In the genomic region with DNA sequence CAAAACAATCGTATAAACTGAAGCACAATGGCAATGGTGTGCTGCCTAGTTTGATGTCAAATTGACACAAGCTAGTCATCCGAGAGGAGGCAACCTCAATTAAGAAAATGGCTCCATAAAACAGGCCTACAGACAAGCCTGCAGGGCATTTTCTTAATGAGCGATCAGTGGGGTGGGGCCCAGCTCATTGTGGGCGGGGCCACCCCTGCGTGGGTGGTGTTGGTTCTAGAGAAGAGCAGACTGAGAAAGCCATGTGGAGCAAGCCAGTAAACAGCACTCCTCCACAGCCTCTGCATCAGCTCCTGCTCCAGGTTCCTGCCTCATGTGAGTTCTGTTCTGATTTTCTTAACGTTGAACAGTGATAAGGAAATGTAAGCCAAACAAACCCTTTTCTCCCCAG, we compare ENCODE assay signal across 35 mouse cellular contexts. TPM values are rescaled to one million over a fixed set of nuclear protein-coding genes. Genes with fewer than 3 reads are reported as not detected.
DNase-seq lines count a peak whose midpoint lies in the region; ATAC-seq and TF ChIP-seq lines count a peak whose summit lies in the region.
"Had no signal": no experiment of that assay in that cellular context is flagged by ENCODE, and none has a peak within 500 bp of the region (broad histone marks: within the 10 kb centered on the region; RNA-seq: fewer than 3 reads in every experiment).

No protein-coding gene starts in this region.

- peak overlapping the region; percentile 13 for H3K4me3 ChIP-seq in E14TG2a.4 (replicated peaks; ENCODE audit: low read length)
- no peak overlapping the region for H3K4me3 ChIP-seq in forebrain, postnatal 0 days (ENCODE audit: low read depth, low read length)
- H3K4me3 ChIP-seq: embryonic facial prominence, embryonic 13.5 days; erythroblast, embryonic 14.5 days; forebrain, embryonic 12.5 days; left cerebral cortex, adult 2 months; limb, embryonic 12.5 days; liver, embryonic 13.5 days; midbrain, embryonic 10.5 days; midbrain, embryonic 15.5 days had no signal

- TF ChIP-seq CTCF in E14TG2a.4 (conservative IDR thresholded peaks at IDR 0.05; ENCODE audit: low read length), result no peak
- TF ChIP-seq CTCF in forebrain, postnatal 0 days (IDR thresholded peaks at IDR 0.05; ENCODE audit: low read depth), result no peak

- H3K27ac ChIP-seq in forebrain, postnatal 0 days (ENCODE audit: low read depth, low read length), result no peak overlapping the region
- H3K27ac ChIP-seq: embryonic facial prominence, embryonic 13.5 days; forebrain, embryonic 12.5 days; hindbrain, postnatal 0 days; left cerebral cortex, adult 2 months; limb, embryonic 12.5 days; liver, embryonic 13.5 days; macrophage; midbrain, embryonic 10.5 days; midbrain, embryonic 15.5 days had no signal

- ATAC-seq in erythroid progenitor cell, adult 5-6 weeks (replicated peaks; ENCODE audit: low FRiP score, poor library complexity, severe bottlenecking), result peak; percentile 54; the same call in 1 of the 2 replicates
- no peak for ATAC-seq in forebrain, postnatal 0 days
- ATAC-seq: activated CD4-positive, CD25-positive, alpha-beta regulatory T cell, adult 4 months; hindbrain, postnatal 0 days; intestine, embryonic 16.5 days; midbrain, embryonic 15.5 days; Patski had no signal

- peaks cover 15% of the 10 kb centered on the region for H3K27me3 ChIP-seq in E14TG2a.4 (ENCODE audit: insufficient read depth, low read length)
- H3K27me3 ChIP-seq in forebrain, postnatal 0 days (ENCODE audit: insufficient read depth, low read length), result no peaks in the 10 kb centered on the region
- H3K27me3 ChIP-seq: midbrain, embryonic 15.5 days; Patski had no signal

- no peak overlapping the region for H3K9ac ChIP-seq in forebrain, postnatal 0 days
- H3K9ac ChIP-seq: embryonic facial prominence, embryonic 13.5 days; forebrain, embryonic 12.5 days; limb, embryonic 12.5 days; liver, embryonic 13.5 days; midbrain, embryonic 15.5 days had no signal

- DNase-seq in A20 (ENCODE audit: low read depth, low spot score) (peak; percentile 24), R1 (ENCODE audit: low read depth, low spot score) (peak; percentile 76)
- DNase-seq in forebrain, postnatal 0 days, result no peak
- no peak for DNase-seq in heart, adult 11 months
- no peak for DNase-seq in heart, postnatal 4 days
- DNase-seq: adrenal gland, adult 2 months; adrenal gland, postnatal 36 days; cerebellum, adult 9-10 months; cerebellum, postnatal 36 days; embryo, embryonic 11 days; gastrocnemius, postnatal 10 days; heart, postnatal 14 days; kidney, adult 9 months; kidney, postnatal 10 days; liver, embryonic 13.5 days; lung, adult 2 months; lung, postnatal 10 days; right cerebral cortex, adult 18-20 months; right cerebral cortex, postnatal 4 days; thymus, adult 2 months; thymus, postnatal 36 days had no signal

- no peaks in the 10 kb centered on the region for H3K9me3 ChIP-seq in E14TG2a.4 (ENCODE audit: low read length)
- no peaks in the 10 kb centered on the region for H3K9me3 ChIP-seq in forebrain, postnatal 0 days (ENCODE audit: low read length)
- H3K9me3 ChIP-seq: embryonic facial prominence, embryonic 13.5 days; forebrain, embryonic 12.5 days; limb, embryonic 12.5 days; liver, embryonic 13.5 days; midbrain, embryonic 10.5 days; midbrain, embryonic 15.5 days had no signal

- peaks cover 82% of the 10 kb centered on the region for H3K4me1 ChIP-seq in E14TG2a.4 (replicated peaks; ENCODE audit: low read depth, low read length)
- H3K4me1 ChIP-seq in forebrain, postnatal 0 days (ENCODE audit: insufficient read depth), result no peaks in the 10 kb centered on the region
- H3K4me1 ChIP-seq: embryonic facial prominence, embryonic 13.5 days; forebrain, embryonic 12.5 days; limb, embryonic 12.5 days; midbrain, embryonic 15.5 days had no signal

- H3K36me3 ChIP-seq in E14TG2a.4 (ENCODE audit: insufficient read depth, low read length), result no peaks in the 10 kb centered on the region
- no peaks in the 10 kb centered on the region for H3K36me3 ChIP-seq in forebrain, postnatal 0 days (ENCODE audit: insufficient read depth)
- H3K36me3 ChIP-seq: embryonic facial prominence, embryonic 13.5 days; forebrain, embryonic 12.5 days; limb, embryonic 12.5 days; liver, embryonic 13.5 days; midbrain, embryonic 10.5 days; midbrain, embryonic 15.5 days had no signal

- H3K4me2 ChIP-seq in forebrain, postnatal 0 days (ENCODE audit: low read depth), result no peak overlapping the region
- H3K4me2 ChIP-seq: embryonic facial prominence, embryonic 13.5 days; forebrain, embryonic 12.5 days; limb, embryonic 12.5 days; liver, embryonic 13.5 days; midbrain, embryonic 15.5 days had no signal

- WGBS in forebrain, postnatal 0 days, result 50% methylated on average over 6 of the region's 6 CpGs

RNA-seq across cellular contexts. Expression of gene Mical3, which starts 6.4 kb away (rescaled TPM):
- 168 and 179 TPM in 2 replicates for total RNA-seq in erythroid progenitor cell, adult 5-6 weeks (2015; ENCODE audit: low replicate concordance)
- total RNA-seq in erythroid progenitor cell, adult 5-6 weeks (2017; ENCODE audit: low replicate concordance), result 159 and 259 TPM in 2 replicates
- total RNA-seq in forebrain, postnatal 0 days (2014; rRNA removed), result 59.3 and 78.7 TPM in 2 replicates
- 9.3 and 17.5 TPM in 2 replicates for polyA plus RNA-seq in forebrain, postnatal 0 days (2015; fragmentation: Nextera tagmentation; extraction: Ambion mirVana)
- total RNA-seq in heart, postnatal 4 days (2021), result 100 to 1,000 TPM; 201 to 216 TPM

RNA-seq across cellular contexts. Expression of gene Pex26, which starts 46.2 kb away (rescaled TPM):
- 0.36 and 1.3 TPM in 2 replicates for total RNA-seq in erythroid progenitor cell, adult 5-6 weeks (2015; ENCODE audit: low replicate concordance)
- 0.26 and 1.2 TPM in 2 replicates for total RNA-seq in erythroid progenitor cell, adult 5-6 weeks (2017; ENCODE audit: low replicate concordance)
- 25.9 and 31.0 TPM in 2 replicates for total RNA-seq in forebrain, postnatal 0 days (2014; rRNA removed)
- polyA plus RNA-seq in forebrain, postnatal 0 days (2015; fragmentation: Nextera tagmentation; extraction: Ambion mirVana), result 11.1 and 12.3 TPM in 2 replicates
- total RNA-seq in heart, postnatal 4 days (2021), result 1 to 10 TPM; 6.4 to 8.0 TPM

Comparison
In these comparisons a context has a peak if more than half of its experiments do, and no peak if none do; other contexts are left out.
1. DNase-seq: peak in A20 (single experiment) and R1 (single experiment); none in forebrain, postnatal 0 days (single experiment), heart, adult 11 months (single experiment) and heart, postnatal 4 days (single experiment).